Mouse (Mus musculus): ENCODE data around the gene Ep400.
"Not testable (repeated sequence)": the region's sequence is repeated elsewhere in the genome, so short reads cannot be mapped to it uniquely, and the experiment has no call there.

- TF ChIP-seq CTCF (IDR thresholded peaks at IDR 0.05; ENCODE audit: low read depth); EP300 (optimal IDR thresholded peaks at IDR 0.05): not testable (repeated sequence)
Measured at GRCm38 (mm10) chr5:110772945-110773344, 2.4 kb upstream of the Ep400 start.
